Mouse (Mus musculus): Measurements from ENCODE around the gene Sytl2. TPM values are rescaled to one million over a fixed set of nuclear protein-coding genes. Genes with fewer than 3 reads are reported as not detected.

Gene Sytl2
- total and polyA plus RNA-seq, 3 experiments = not detected

GRCm38 (mm10) chr7:90325166-90325565 is 23.1 kb downstream of the Sytl2 start:
- no peak for TF ChIP-seq NELFE (IDR thresholded peaks at IDR 0.05; ENCODE audit: low read depth, low read length)
- TF ChIP-seq MAX (IDR thresholded peaks at IDR 0.05; ENCODE audit: low read length) = no peak

GRCm38 (mm10) chr7:90330200-90330599 is 28.1 kb downstream of the Sytl2 start:
- Histone ChIP-seq H3K4me3 (ENCODE audit: control insufficient read depth in 1 of 2, insufficient read depth in 1 of 2, low read depth in 2 of 2, low read length in 2 of 2) (no peak overlapping the region), H3K9ac (ENCODE audit: control insufficient read depth, low read depth, low read length, poor library complexity, severe bottlenecking) (no peak overlapping the region), H3K27me3 (ENCODE audit: control insufficient read depth in 1 of 2, insufficient read depth in 2 of 2, low read length in 2 of 2) (peaks cover 0 to 2% of the 10 kb centered on the region in 2 experiments; a peak in 1 of 4 replicates), H3K79me2 (ENCODE audit: control insufficient read depth, insufficient read depth, low read length, poor library complexity) (no peaks in the 10 kb centered on the region), H3K4me1 (ENCODE audit: control insufficient read depth in 1 of 2, insufficient read depth in 2 of 2, low read length in 2 of 2) (no peaks in the 10 kb centered on the region), H3K9me3 (replicated peaks; ENCODE audit: insufficient read depth, low read length) (no peaks in the 10 kb centered on the region), H3K27ac (ENCODE audit: control insufficient read depth, low read depth, low read length) (no peak overlapping the region), H3K36me3 (ENCODE audit: control insufficient read depth in 1 of 2, insufficient read depth in 2 of 2, low read length in 2 of 2) (no peaks in the 10 kb centered on the region)
- DNase-seq (ENCODE audit: low read depth, low spot score) = no peak
- TF ChIP-seq GATA1 (IDR thresholded peaks at IDR 0.05; ENCODE audit: low read depth, low read length) (no peak), ZKSCAN1 (IDR thresholded peaks at IDR 0.05; ENCODE audit: low read depth, low read length) (no peak), TBP (IDR thresholded peaks at IDR 0.05; ENCODE audit: low read depth, low read length) (no peak), ETS1 (IDR thresholded peaks at IDR 0.05; ENCODE audit: low read depth, low read length) (no peak), ZNF384 (IDR thresholded peaks at IDR 0.05; ENCODE audit: low read depth, low read length) (no peak), MAFK (IDR thresholded peaks at IDR 0.05; ENCODE audit: borderline replicate concordance, low read depth, low read length) (no peak), RAD21 (IDR thresholded peaks at IDR 0.05; ENCODE audit: low read depth, low read length) (no peak), BHLHE40 (IDR thresholded peaks at IDR 0.05; ENCODE audit: borderline replicate concordance, low read depth, low read length) (no peak), NELFE (IDR thresholded peaks at IDR 0.05; ENCODE audit: low read depth, low read length) (no peak), MYC (IDR thresholded peaks at IDR 0.05; ENCODE audit: low read depth, low read length) (no peak), ELF1 (IDR thresholded peaks at IDR 0.05; ENCODE audit: low read depth, low read length) (no peak), MYB (IDR thresholded peaks at IDR 0.05; ENCODE audit: low read depth, low read length) (no peak), JUND (IDR thresholded peaks at IDR 0.05; ENCODE audit: low read depth, low read length) (no peak), POLR2A (IDR thresholded peaks at IDR 0.05; ENCODE audit: control insufficient read depth in 1 of 2, insufficient read depth in 1 of 2, low read depth in 1 of 2, low read length in 2 of 2, poor library complexity in 1 of 2) (no peak), USF2 (IDR thresholded peaks at IDR 0.05; ENCODE audit: borderline replicate concordance in 1 of 2, insufficient read depth in 1 of 2, low read depth in 1 of 2, low read length in 2 of 2) (no peak), HCFC1 (IDR thresholded peaks at IDR 0.05; ENCODE audit: low read depth, low read length) (no peak), UBTF (IDR thresholded peaks at IDR 0.05; ENCODE audit: borderline replicate concordance, insufficient read depth, low read depth, low read length) (no peak), MEF2A (IDR thresholded peaks at IDR 0.05; ENCODE audit: extremely low read depth, insufficient replicate concordance, low read depth, low read length, poor library complexity, severe bottlenecking) (no peak)

More at GRCm38 (mm10) chr7:90325166-90325565, 23.1 kb downstream of the Sytl2 start:
- no peaks in the 10 kb centered on the region for H3K79me2 ChIP-seq (ENCODE audit: control insufficient read depth, insufficient read depth, low read length, poor library complexity)
- no peaks in the 10 kb centered on the region for H3K9me3 ChIP-seq (replicated peaks; ENCODE audit: insufficient read depth, low read length)
- H3K27ac ChIP-seq (ENCODE audit: control insufficient read depth, low read depth, low read length) = no peak overlapping the region
- no peaks in the 10 kb centered on the region for H3K4me1 ChIP-seq (ENCODE audit: control insufficient read depth in 1 of 2, insufficient read depth in 2 of 2, low read length in 2 of 2)
- H3K4me3 ChIP-seq (ENCODE audit: control insufficient read depth in 1 of 2, insufficient read depth in 1 of 2, low read depth in 2 of 2, low read length in 2 of 2) = no peak overlapping the region
- H3K36me3 ChIP-seq (ENCODE audit: control insufficient read depth in 1 of 2, insufficient read depth in 2 of 2, low read length in 2 of 2) = no peaks in the 10 kb centered on the region
- DNase-seq (ENCODE audit: low read depth, low spot score) = no peak
- no peak overlapping the region for H3K9ac ChIP-seq (ENCODE audit: control insufficient read depth, low read depth, low read length, poor library complexity, severe bottlenecking)
- no peaks in the 10 kb centered on the region for H3K27me3 ChIP-seq (ENCODE audit: control insufficient read depth in 1 of 2, insufficient read depth in 2 of 2, low read length in 2 of 2)
